Mouse (Mus musculus) liver, postnatal 0 days (tissue): ENCODE data around the gene Adnp.

Source experiments
- CTCF ChIP-seq: sonication (generic); IDR thresholded peaks from 2 replicates; pipeline ENCODE4 v1.5.1; 2016; ENCODE audit warnings: antibody characterized with exemption, low read depth
- EP300 ChIP-seq: IDR thresholded peaks from 2 replicates; pipeline ENCODE4 v1.6.1; 2016; ENCODE audit warnings: antibody characterized with exemption, low read depth, mild to moderate bottlenecking

DNA sequence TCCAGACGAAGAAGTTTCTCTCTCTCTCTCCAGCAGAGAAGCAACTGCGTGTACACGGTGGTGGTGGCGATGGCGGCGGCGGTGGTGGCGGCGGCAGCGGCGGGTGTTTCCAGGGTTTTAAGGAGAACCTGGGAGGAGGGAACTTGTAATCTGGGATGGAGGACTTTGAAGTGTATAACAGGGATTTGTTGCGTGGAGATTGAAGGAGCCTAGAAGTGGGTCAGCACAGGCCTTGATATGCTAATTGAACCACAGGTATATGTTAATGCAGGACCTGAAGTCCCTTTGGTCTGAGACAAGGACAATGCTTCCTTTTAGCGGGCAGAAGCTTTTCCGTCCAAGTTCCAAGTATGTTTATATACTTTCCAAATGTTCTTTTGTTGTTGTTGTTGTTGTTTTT, 50.6 kb downstream of the Adnp start:
- TF ChIP-seq CTCF: no peak
- TF ChIP-seq EP300: no peak
